7 mouse cellular contexts compared by ENCODE assay signal in genomic region chr13:118716265-118716664, GRCm38 (mm10). TPM values are rescaled to one million over a fixed set of nuclear protein-coding genes. Genes with fewer than 3 reads are reported as not detected.
DNase-seq lines count a peak whose midpoint lies in the region; ATAC-seq and TF ChIP-seq lines count a peak whose summit lies in the region.

No protein-coding gene starts in this region.

- no peaks in the 10 kb centered on the region for H3K4me1 ChIP-seq in lung, adult 2 months (ENCODE audit: control insufficient read depth, insufficient read depth, low read length)
- peaks cover 40% of the 10 kb centered on the region for H3K4me1 ChIP-seq in forebrain, embryonic 10.5 days
- peaks cover 4% of the 10 kb centered on the region; the same call in 1 of the 2 replicates for H3K4me1 ChIP-seq in limb, embryonic 11.5 days (ENCODE audit: control insufficient read depth, insufficient read depth, low read length)
- 0 out of 2 replicates have a peak, but pooled peaks cover 6% of the 10 kb centered on the region for H3K4me1 ChIP-seq in stomach, embryonic 14.5 days (ENCODE audit: control insufficient read depth, insufficient read depth, low read length)

- DNase-seq in lung, adult 2 months = no peak
- DNase-seq in lung, postnatal 10 days = no peak
- DNase-seq in forebrain, embryonic 10.5 days (ENCODE audit: extremely low spot score, low spot score) = no peak
- DNase-seq in limb, embryonic 11.5 days (ENCODE audit: low spot score) = peak; percentile 38
- no peak for DNase-seq in thymus, postnatal 4 days
- no peak for DNase-seq in urinary bladder, postnatal 14 days (ENCODE audit: low spot score)

- TF ChIP-seq CTCF in lung, adult 2 months (IDR thresholded peaks at IDR 0.05; ENCODE audit: insufficient read depth, low read length) = no peak

- peak overlapping the region; percentile 51 for H3K4me3 ChIP-seq in lung, adult 2 months (replicated peaks; ENCODE audit: extremely low read depth, low read depth, low read length)
- H3K4me3 ChIP-seq in forebrain, embryonic 10.5 days = peak overlapping the region; percentile 63
- H3K4me3 ChIP-seq in limb, embryonic 11.5 days (ENCODE audit: low read depth, low read length) = peak overlapping the region; percentile 50
- H3K4me3 ChIP-seq in stomach, embryonic 14.5 days (ENCODE audit: low read depth, low read length) = peak overlapping the region; percentile 52

- H3K27me3 ChIP-seq in forebrain, embryonic 10.5 days (ENCODE audit: poor library complexity, severe bottlenecking) = peaks cover 52% of the 10 kb centered on the region
- H3K27me3 ChIP-seq in limb, embryonic 11.5 days (ENCODE audit: control insufficient read depth, insufficient read depth, low read length) = no peaks in the 10 kb centered on the region
- no peaks in the 10 kb centered on the region for H3K27me3 ChIP-seq in stomach, embryonic 14.5 days (ENCODE audit: control insufficient read depth, insufficient read depth, low read length)

- H3K9ac ChIP-seq in limb, embryonic 11.5 days (ENCODE audit: low read length) = peak overlapping the region; percentile 47; the same call in 1 of the 2 replicates
- peak overlapping the region; percentile 48; the same call in 1 of the 2 replicates for H3K9ac ChIP-seq in stomach, embryonic 14.5 days (replicated peaks; ENCODE audit: low read depth, low read length)

- WGBS in lung, adult 2 months = 11% methylated on average over 8 of the region's 8 CpGs
- 7% methylated on average over 8 of the region's 8 CpGs for WGBS in forebrain, embryonic 10.5 days
- 3% methylated on average over 8 of the region's 8 CpGs for WGBS in limb, embryonic 11.5 days
- WGBS in stomach, embryonic 14.5 days = 11% methylated on average over 8 of the region's 8 CpGs

- H3K27ac ChIP-seq in forebrain, embryonic 10.5 days = no peak overlapping the region
- no peak overlapping the region for H3K27ac ChIP-seq in limb, embryonic 11.5 days (replicated peaks; ENCODE audit: low read depth, low read length)
- H3K27ac ChIP-seq in stomach, embryonic 14.5 days (ENCODE audit: low read length) = peak overlapping the region; percentile 57; the same call in 1 of the 2 replicates

- ATAC-seq in limb, embryonic 11.5 days (ENCODE audit: insufficient number of reproducible peaks, low FRiP score, low TSS enrichment, low read depth) = no peak
- no peak for ATAC-seq in stomach, embryonic 14.5 days (ENCODE audit: insufficient number of reproducible peaks, insufficient read depth, low FRiP score, low read depth)

- TF ChIP-seq POLR2A in lung, adult 2 months (IDR thresholded peaks at IDR 0.05; ENCODE audit: borderline replicate concordance, extremely low read depth, low read depth, low read length) = no peak

- no peaks in the 10 kb centered on the region for H3K9me3 ChIP-seq in forebrain, embryonic 10.5 days
- no peaks in the 10 kb centered on the region for H3K9me3 ChIP-seq in limb, embryonic 11.5 days (ENCODE audit: control insufficient read depth, low read length)
- 0 out of 2 replicates have a peak, but pooled peaks cover under 1% of the 10 kb centered on the region for H3K9me3 ChIP-seq in stomach, embryonic 14.5 days (ENCODE audit: control insufficient read depth, low read depth, low read length)

- peak overlapping the region; percentile 91 for H3K4me2 ChIP-seq in limb, embryonic 11.5 days (ENCODE audit: low read depth, severe bottlenecking)
- peak overlapping the region; percentile 70 for H3K4me2 ChIP-seq in stomach, embryonic 14.5 days (replicated peaks; ENCODE audit: low read depth, low read length)

- H3K36me3 ChIP-seq in forebrain, embryonic 10.5 days (replicated peaks) = no peaks in the 10 kb centered on the region
- H3K36me3 ChIP-seq in limb, embryonic 11.5 days (ENCODE audit: control insufficient read depth, insufficient read depth, low read length) = no peaks in the 10 kb centered on the region
- no peaks in the 10 kb centered on the region for H3K36me3 ChIP-seq in stomach, embryonic 14.5 days (ENCODE audit: control insufficient read depth, insufficient read depth, low read length)

RNA-seq across cellular contexts. Expression of gene Fgf10, which starts 46.7 kb away (rescaled TPM):
- 3.7 and 4.5 TPM in 2 replicates for polyA plus RNA-seq in lung, adult 2 months (2012; rRNA removed)
- polyA plus RNA-seq in forebrain, embryonic 10.5 days (2016; fragmentation: Nextera tagmentation; extraction: Ambion mirVana) = 1.0 TPM in 2 replicates
- polyA plus RNA-seq in limb, embryonic 11.5 days (2014; fragmentation: Nextera tagmentation; extraction: Ambion mirVana) = 13.0 and 15.8 TPM in 2 replicates
- polyA plus RNA-seq in stomach, embryonic 14.5 days (2014; fragmentation: Nextera tagmentation; extraction: Ambion mirVana) = 12.3 and 14.0 TPM in 2 replicates
